Mouse (Mus musculus) heart, embryonic 14.5 days (tissue): Measurements from ENCODE around the gene Kcnh2. TPM values are rescaled to one million over a fixed set of nuclear protein-coding genes. Genes with fewer than 3 reads are reported as not detected.

Source experiments
- ATAC-seq: fragments of 200-750 bp; cut with Nextera tagmentation; 2 replicates; pipeline ENCODE4 v1.8.0; 2017; ENCODE audit warnings: low read depth, moderate TSS enrichment; ENCODE audit not compliant: insufficient number of reproducible peaks, insufficient read depth, low FRiP score
- H3K27ac ChIP-seq, 2 experiments: fragments of 200-500 bp in 1 of 2; fragments of 300-500 bp in 1 of 2; sonication (generic) in 1 of 2; replicated peaks in 1 of 2; 2 replicates each; pipeline ENCODE4 v1.5.1; 2012 to 2014; ENCODE audit warnings: low read depth in 2 of 2, low read length in 2 of 2, control low read depth in 1 of 2, mild to moderate bottlenecking in 1 of 2, mixed read lengths in 1 of 2; ENCODE audit not compliant: control insufficient read depth in 1 of 2, insufficient read depth in 1 of 2
- H3K27me3 ChIP-seq: fragments of 300-500 bp; sonication (generic); 2 replicates; pipeline ENCODE4 v1.6.1; 2014; ENCODE audit warnings: mild to moderate bottlenecking, low read length, control low read depth; ENCODE audit not compliant: control insufficient read depth, insufficient read depth
- H3K36me3 ChIP-seq: fragments of 300-500 bp; sonication (generic); 2 replicates; pipeline ENCODE4 v1.6.1; 2014; ENCODE audit warnings: mild to moderate bottlenecking, control low read depth, low read length, mixed read lengths; ENCODE audit not compliant: control insufficient read depth, insufficient read depth
- H3K4me1 ChIP-seq, 2 experiments: fragments of 200-500 bp in 1 of 2; fragments of 300-500 bp in 1 of 2; sonication (generic) in 1 of 2; 2 replicates each; pipeline ENCODE4 v1.6.1; 2012 to 2014; ENCODE audit warnings: low read length in 2 of 2, control low read depth in 1 of 2, mixed read lengths in 1 of 2; ENCODE audit not compliant: control insufficient read depth in 2 of 2, insufficient read depth in 2 of 2
- H3K4me2 ChIP-seq: fragments of 300-500 bp; sonication (generic); 2 replicates; pipeline ENCODE4 v1.6.1; 2014; ENCODE audit warnings: mild to moderate bottlenecking, low read length
- H3K4me3 ChIP-seq, 2 experiments: fragments of 200-500 bp in 1 of 2; fragments of 300-500 bp in 1 of 2; sonication (generic) in 1 of 2; 2 replicates each; pipeline ENCODE4 v1.5.1; 2012 to 2014; ENCODE audit warnings: low read length in 2 of 2, mild to moderate bottlenecking in 2 of 2, control low read depth in 1 of 2, low read depth in 1 of 2, moderate library complexity in 1 of 2; ENCODE audit not compliant: control insufficient read depth in 1 of 2, insufficient read depth in 1 of 2
- H3K9ac ChIP-seq: fragments of 300-500 bp; sonication (generic); 2 replicates; pipeline ENCODE4 v1.6.1; 2014; ENCODE audit warnings: mild to moderate bottlenecking, low read length
- H3K9me3 ChIP-seq: fragments of 300-500 bp; sonication (generic); 2 replicates; pipeline ENCODE4 v1.6.1; 2016; ENCODE audit warnings: low read length, control low read depth; ENCODE audit not compliant: control insufficient read depth
- WGBS: fragments of 180-500 bp; shearing (Covaris S2); extraction: QIAGEN DNeasy Blood & Tissue Kit; methylation state at CpG from one replicate; pipeline ENCODE4 v1.1.7; 2014; 5-methylcytosine and 5-hydroxymethylcytosine counted together
- polyA plus RNA-seq: library from polyadenylated mRNA; unstranded; fragments of >200 nt; fragmentation: Nextera tagmentation; extraction: Ambion mirVana; gene quantifications from 2 replicates; pipeline ENCODE4 v1.2.1, GENCODE M21; 2014

Kcnh2 gene
- polyA plus RNA-seq, 1 experiment from 2014 or later: 32.9 TPM

GRCm38 (mm10) chr5:24347186-24347875 is 4.1 kb downstream of the Kcnh2 start:
- peaks cover 48% of the 10 kb centered on the region for H3K36me3 ChIP-seq
- H3K27me3 ChIP-seq: no peaks in the 10 kb centered on the region
- peak overlapping the region; percentile 94 for H3K4me2 ChIP-seq
- H3K9me3 ChIP-seq: no peaks in the 10 kb centered on the region
- 47% methylated on average over 7 of the region's 7 CpGs for WGBS
- H3K27ac ChIP-seq: no peak overlapping the region
- no peak for ATAC-seq
- H3K4me3 ChIP-seq: no peak overlapping the region
- peaks cover 50 to 66% of the 10 kb centered on the region in 2 experiments for H3K4me1 ChIP-seq
- no peak overlapping the region for H3K9ac ChIP-seq

GRCm38 (mm10) chr5:24346313-24346712 is 5.1 kb downstream of the Kcnh2 start:
- 63% methylated on average over 7 of the region's 7 CpGs for WGBS
- Histone ChIP-seq H3K36me3 (peaks cover 51% of the 10 kb centered on the region), H3K27me3 (no peaks in the 10 kb centered on the region), H3K4me1 (peaks cover 54 to 77% of the 10 kb centered on the region in 2 experiments), H3K4me3 (no peak overlapping the region), H3K4me2 (no peak overlapping the region), H3K27ac (no peak overlapping the region), H3K9ac (no peak overlapping the region), H3K9me3 (no peaks in the 10 kb centered on the region)
- no peak for ATAC-seq

- H3K4me1 ChIP-seq: peaks cover 53 to 89% of the 10 kb centered on the region in 2 experiments
- peaks cover 68% of the 10 kb centered on the region for H3K36me3 ChIP-seq
- H3K4me3 ChIP-seq: no peak overlapping the region
- WGBS: 15% methylated on average over 11 of the region's 12 CpGs
- peak overlapping the region; percentile 74 to 85 for H3K27ac ChIP-seq
- H3K9ac ChIP-seq: peak overlapping the region; percentile 31
- H3K9me3 ChIP-seq: no peaks in the 10 kb centered on the region
- peak overlapping the region; percentile 40 for H3K4me2 ChIP-seq
- H3K27me3 ChIP-seq: no peaks in the 10 kb centered on the region
- ATAC-seq: peak; percentile 50
Observed at GRCm38 (mm10) chr5:24344477-24345051, 6.8 kb downstream of the Kcnh2 start.

GRCm38 (mm10) chr5:24343977-24344436 is 7.4 kb downstream of the Kcnh2 start:
- peak overlapping the region; percentile 74 to 85 for H3K27ac ChIP-seq
- H3K9me3 ChIP-seq: no peaks in the 10 kb centered on the region
- WGBS: 19% methylated on average over 2 of the region's 2 CpGs
- no peak for ATAC-seq
- peak overlapping the region; percentile 40 for H3K4me2 ChIP-seq
- peak overlapping the region; percentile 31 for H3K9ac ChIP-seq
- no peaks in the 10 kb centered on the region for H3K27me3 ChIP-seq
- H3K4me3 ChIP-seq: no peak overlapping the region
- H3K36me3 ChIP-seq: peaks cover 74% of the 10 kb centered on the region
- H3K4me1 ChIP-seq: peaks cover 48 to 89% of the 10 kb centered on the region in 2 experiments

- no peak for ATAC-seq
- Histone ChIP-seq H3K4me2 (peak overlapping the region; percentile 25; the same call in 1 of the 2 replicates), H3K4me3 (no peak overlapping the region)
Observed at GRCm38 (mm10) chr5:24343379-24343778, 8.0 kb downstream of the Kcnh2 start.

GRCm38 (mm10) chr5:24342966-24343365 is 8.4 kb downstream of the Kcnh2 start:
- H3K4me3 ChIP-seq: no peak overlapping the region
- H3K9ac ChIP-seq: peak overlapping the region; percentile 31
- H3K9me3 ChIP-seq: no peaks in the 10 kb centered on the region
- H3K4me1 ChIP-seq: peaks cover 50 to 89% of the 10 kb centered on the region in 2 experiments
- H3K4me2 ChIP-seq: peak overlapping the region; percentile 25; the same call in 1 of the 2 replicates
- H3K27ac ChIP-seq: peak overlapping the region; percentile 74 to 85; a peak in 3 of 4 replicates
- WGBS: 43% methylated on average over 8 of the region's 8 CpGs
- H3K27me3 ChIP-seq: no peaks in the 10 kb centered on the region
- H3K36me3 ChIP-seq: peaks cover 83% of the 10 kb centered on the region
- no peak for ATAC-seq

More at GRCm38 (mm10) chr5:24343379-24343778, 8.0 kb downstream of the Kcnh2 start:
- no peaks in the 10 kb centered on the region for H3K27me3 ChIP-seq
- peak overlapping the region; percentile 31 for H3K9ac ChIP-seq
- peaks cover 50 to 89% of the 10 kb centered on the region in 2 experiments for H3K4me1 ChIP-seq
- peak overlapping the region; percentile 74 to 85 for H3K27ac ChIP-seq
- peaks cover 80% of the 10 kb centered on the region for H3K36me3 ChIP-seq
- H3K9me3 ChIP-seq: no peaks in the 10 kb centered on the region

GRCm38 (mm10) chr5:24342205-24342963 is 9.0 kb downstream of the Kcnh2 start:
- H3K27ac ChIP-seq: peak overlapping the region; percentile 74 to 85
- 40% methylated on average over 14 of the region's 14 CpGs for WGBS
- H3K4me2 ChIP-seq: peak overlapping the region; percentile 32
- H3K36me3 ChIP-seq: peaks cover 79% of the 10 kb centered on the region
- H3K9me3 ChIP-seq: no peaks in the 10 kb centered on the region
- peaks cover 54 to 89% of the 10 kb centered on the region in 2 experiments for H3K4me1 ChIP-seq
- H3K4me3 ChIP-seq: no peak overlapping the region
- H3K9ac ChIP-seq: peak overlapping the region; percentile 31
- no peak for ATAC-seq
- no peaks in the 10 kb centered on the region for H3K27me3 ChIP-seq
